Mouse (Mus musculus) C2C12 (cell line): ENCODE measurements at regions not wholly inside any gene's neighbourhood (a gene's known extent, or its start where the extent isn't known, plus 50 kb on each side); places are given as distances from the start of the nearest gene placed in this dataset.

ENCODE experiments used
- H3K27me3 ChIP-seq: one replicate; pipeline ENCODE4 v1.6.1; 2011; ENCODE audit not compliant: control insufficient read depth, insufficient read depth, insufficient read length
- H3K36me3 ChIP-seq: one replicate; pipeline ENCODE4 v1.6.1; 2011; ENCODE audit not compliant: control insufficient read depth, insufficient read depth
- H3K4me3 ChIP-seq: one replicate; pipeline ENCODE4 v1.5.1; 2011; ENCODE audit warnings: mild to moderate bottlenecking, control low read depth; ENCODE audit not compliant: poor library complexity, insufficient read depth, severe bottlenecking
- H3K79me2 ChIP-seq: one replicate; pipeline ENCODE4 v1.6.1; 2011; ENCODE audit not compliant: control insufficient read depth, insufficient read depth
- H3K79me3 ChIP-seq: one replicate; pipeline ENCODE4 v1.6.1; 2011; ENCODE audit warnings: low read depth, control low read depth
- H3ac ChIP-seq: one replicate; pipeline ENCODE3; 2011; ENCODE audit warnings: low read depth; ENCODE audit not compliant: control insufficient read depth, insufficient read length
- CEBPB ChIP-seq: IDR thresholded peaks from one replicate; pipeline ENCODE4 v1.6.1; 2011; ENCODE audit warnings: low read depth, mild to moderate bottlenecking, control low read depth, moderate library complexity
- CTCF ChIP-seq: IDR thresholded peaks from one replicate; pipeline ENCODE4 v1.5.1; 2011; ENCODE audit not compliant: control insufficient read depth, insufficient read depth, insufficient read length
- FOSL1 ChIP-seq: IDR thresholded peaks from one replicate; pipeline ENCODE4 v1.8.0; 2011; ENCODE audit warnings: mild to moderate bottlenecking, low read length; ENCODE audit not compliant: poor library complexity, insufficient read depth, severe bottlenecking
- MAX ChIP-seq: IDR thresholded peaks from one replicate; pipeline ENCODE4 v1.6.1; 2011; ENCODE audit warnings: mild to moderate bottlenecking, control low read depth
- MYOD1 ChIP-seq: IDR thresholded peaks from one replicate; pipeline ENCODE4 v1.6.1; 2011; ENCODE audit warnings: low read depth; ENCODE audit not compliant: control insufficient read depth, insufficient read length
- MYOG ChIP-seq: IDR thresholded peaks from one replicate; pipeline ENCODE4 v1.6.1; 2011; ENCODE audit not compliant: control insufficient read depth, insufficient read length; ENCODE audit errors: extremely low read depth
- USF1 ChIP-seq: IDR thresholded peaks from one replicate; pipeline ENCODE4 v1.6.1; 2011; ENCODE audit warnings: low read depth, mild to moderate bottlenecking, control low read depth, moderate library complexity

GRCm38 (mm10) chr1:190048521-190049170 is 121.9 kb downstream of the Prox1 start:
- no peaks in the 10 kb centered on the region for H3K36me3 ChIP-seq
- H3K4me3 ChIP-seq, result no peak overlapping the region
- no peaks in the 10 kb centered on the region for H3K79me3 ChIP-seq
- no peaks in the 10 kb centered on the region for H3K27me3 ChIP-seq
- TF ChIP-seq MAX (no peak), MYOD1 (no peak), FOSL1 (no peak), MYOG (no peak), CTCF (no peak), CEBPB (no peak), USF1 (no peak)
- H3K79me2 ChIP-seq, result no peaks in the 10 kb centered on the region
- no peak overlapping the region for H3ac ChIP-seq

GRCm38 (mm10) chr1:190047201-190047600 is 123.3 kb downstream of the Prox1 start:
- Histone ChIP-seq H3K79me3 (no peaks in the 10 kb centered on the region), H3K4me3 (no peak overlapping the region), H3K79me2 (no peaks in the 10 kb centered on the region), H3ac (no peak overlapping the region), H3K36me3 (no peaks in the 10 kb centered on the region), H3K27me3 (no peaks in the 10 kb centered on the region)
- TF ChIP-seq CEBPB, result no peak
- no peak for TF ChIP-seq MAX
- no peak for TF ChIP-seq FOSL1
- TF ChIP-seq MYOG, result no peak
- TF ChIP-seq CTCF, result no peak

- no peak overlapping the region for H3ac ChIP-seq
- no peak overlapping the region for H3K4me3 ChIP-seq
These were observed 123.6 kb upstream of the Smyd2 start for GRCm38 (mm10) chr1:190045797-190046196.

GRCm38 (mm10) chr1:190044036-190044435 is 121.9 kb upstream of the Smyd2 start:
- no peaks in the 10 kb centered on the region for H3K79me3 ChIP-seq
- no peak overlapping the region for H3ac ChIP-seq
- H3K36me3 ChIP-seq, result no peaks in the 10 kb centered on the region
- TF ChIP-seq MAX (no peak), MYOG (no peak), CTCF (no peak), MYOD1 (no peak), USF1 (no peak), CEBPB (no peak), FOSL1 (no peak)
- no peaks in the 10 kb centered on the region for H3K79me2 ChIP-seq
- H3K27me3 ChIP-seq, result no peaks in the 10 kb centered on the region
- H3K4me3 ChIP-seq, result no peak overlapping the region

More at GRCm38 (mm10) chr1:190045797-190046196, 123.6 kb upstream of the Smyd2 start:
- Histone ChIP-seq H3K79me2 (no peaks in the 10 kb centered on the region), H3K36me3 (no peaks in the 10 kb centered on the region), H3K79me3 (no peaks in the 10 kb centered on the region), H3K27me3 (no peaks in the 10 kb centered on the region)
- TF ChIP-seq MYOD1 (no peak), MAX (no peak), CTCF (no peak), CEBPB (no peak), USF1 (no peak), FOSL1 (no peak), MYOG (no peak)

GRCm38 (mm10) chr1:190043156-190043555 is 121.0 kb upstream of the Smyd2 start:
- TF ChIP-seq USF1, result no peak
- TF ChIP-seq CEBPB, result no peak
- no peak for TF ChIP-seq MAX
- no peak for TF ChIP-seq FOSL1
- TF ChIP-seq CTCF, result no peak
- TF ChIP-seq MYOG, result no peak
- no peak for TF ChIP-seq MYOD1
- Histone ChIP-seq H3K79me3 (no peaks in the 10 kb centered on the region), H3K27me3 (no peaks in the 10 kb centered on the region), H3K79me2 (no peaks in the 10 kb centered on the region), H3K36me3 (no peaks in the 10 kb centered on the region), H3K4me3 (no peak overlapping the region), H3ac (no peak overlapping the region)
